Mouse (Mus musculus) lung, adult 2 months (tissue): ENCODE results near the gene Galk1. TPM values are rescaled to one million over a fixed set of nuclear protein-coding genes. Genes with fewer than 3 reads are reported as not detected.
A peak's percentile ranks its signal among the peaks of the same experiment; 100 is the strongest.

Source experiments
- DNase-seq: peaks from one replicate; pipeline ENCODE4 v3.0.0; 2022
- H3K4me1 ChIP-seq: fragments of 200-500 bp; 2 replicates; pipeline ENCODE4 v1.6.1; 2011; ENCODE audit warnings: low read length; ENCODE audit not compliant: control insufficient read depth, insufficient read depth
- H3K4me3 ChIP-seq: fragments of 200-500 bp; replicated peaks from 2 replicates; pipeline ENCODE3; 2011; ENCODE audit warnings: low read depth, mild to moderate bottlenecking, control low read depth, low read length; ENCODE audit errors: extremely low read depth
- CTCF ChIP-seq: fragments of 200-500 bp; IDR thresholded peaks from 2 replicates; pipeline ENCODE4 v1.5.1; 2011; ENCODE audit warnings: mild to moderate bottlenecking, low read length, control low read depth; ENCODE audit not compliant: insufficient read depth
- POLR2A ChIP-seq: fragments of 200-500 bp; IDR thresholded peaks from 2 replicates; pipeline ENCODE4 v1.6.1; 2011; ENCODE audit warnings: low read depth, mild to moderate bottlenecking, control low read depth, low read length, borderline replicate concordance; ENCODE audit errors: extremely low read depth
- WGBS: fragments of 180-500 bp; shearing (Covaris S2); methylation state at CpG from one replicate; pipeline ENCODE4 v1.1.7; 2018; 5-methylcytosine and 5-hydroxymethylcytosine counted together
- polyA plus RNA-seq: library from polyadenylated mRNA; depleted of rRNA; stranded (reverse); fragments of >200 nt; gene quantifications from 2 replicates; pipeline ENCODE4 v1.2.3, GENCODE M21; 2012

The Galk1 gene
- polyA plus RNA-seq, 1 experiment, result 49.5 TPM

DNA sequence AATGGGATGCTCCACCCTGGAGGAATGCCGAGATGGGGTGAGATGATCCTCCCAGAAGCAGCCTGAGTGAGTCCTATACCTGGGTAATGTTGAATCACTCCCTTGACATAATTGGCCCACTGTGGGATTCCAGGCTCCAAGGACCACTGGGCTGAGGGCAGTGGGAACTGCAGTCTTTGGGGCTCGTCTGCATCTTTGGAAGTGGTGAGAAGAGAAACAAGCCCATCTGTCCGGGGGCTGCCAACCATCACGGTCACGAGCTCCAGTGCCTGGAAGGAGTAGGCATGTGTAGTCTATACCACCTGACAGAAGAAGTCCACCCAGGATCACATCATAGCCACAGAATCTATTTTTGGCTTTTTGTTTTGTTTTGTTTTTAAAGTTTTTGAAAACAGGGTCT lies 1.6 kb downstream of the Galk1 start:
- TF ChIP-seq POLR2A (no peak), CTCF (no peak)
- 84% methylated on average over 5 of the region's 5 CpGs for WGBS

DNA sequence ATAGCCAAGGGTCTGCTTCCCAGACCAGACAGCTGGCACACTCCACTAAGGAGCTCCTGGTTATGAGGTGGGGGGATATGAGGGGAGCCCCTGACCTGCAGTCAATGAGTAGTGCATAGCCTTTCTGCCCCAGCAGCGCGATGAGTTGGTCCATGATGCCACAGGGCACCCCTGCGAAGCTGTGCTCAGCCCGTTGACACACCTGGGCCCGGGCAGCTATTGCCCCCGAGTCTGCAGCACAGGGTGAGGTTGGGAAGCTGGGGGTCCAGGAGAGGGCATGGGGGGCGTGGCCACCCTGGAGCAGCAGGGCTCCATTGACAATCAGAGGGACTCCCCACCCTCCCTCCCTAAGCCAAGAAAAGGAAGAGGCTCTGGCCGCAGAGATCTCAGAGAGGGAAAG lies 2.4 kb downstream of the Galk1 start:
- TF ChIP-seq CTCF (no peak), POLR2A (no peak)
- Histone ChIP-seq H3K4me1 (peaks cover 9% of the 10 kb centered on the region; the same call in 1 of the 2 replicates), H3K4me3 (no peak overlapping the region)
- 91% methylated on average over 8 of the region's 8 CpGs for WGBS
- no peak for DNase-seq

More for the DNA sequence above, 1.6 kb downstream of the Galk1 start:
- peaks cover 5% of the 10 kb centered on the region; the same call in 1 of the 2 replicates for H3K4me1 ChIP-seq
- DNase-seq, result no peak
- H3K4me3 ChIP-seq, result no peak overlapping the region

DNA sequence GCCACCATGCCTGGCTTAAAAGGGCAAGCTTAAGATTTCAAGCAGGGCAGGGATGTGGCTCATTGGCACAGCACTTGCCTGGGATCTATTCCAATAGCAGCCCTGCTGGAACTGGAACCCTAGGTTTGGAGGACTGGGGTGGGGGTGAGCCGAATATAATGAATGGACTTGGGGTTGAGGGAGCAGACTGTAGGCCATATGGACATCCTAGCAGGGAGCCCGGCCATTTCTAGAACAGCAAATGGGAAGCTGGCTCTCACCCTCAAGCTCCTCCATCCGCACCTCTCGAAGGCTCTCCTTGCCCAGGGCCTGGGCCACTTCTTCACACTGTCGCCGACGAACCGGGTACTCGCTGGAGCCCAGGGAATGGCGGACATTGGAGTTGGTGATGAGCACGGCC lies 2.9 kb downstream of the Galk1 start:
- Histone ChIP-seq H3K4me3 (no peak overlapping the region), H3K4me1 (peaks cover 10% of the 10 kb centered on the region; the same call in 1 of the 2 replicates)
- TF ChIP-seq POLR2A (no peak), CTCF (no peak)
- 96% methylated on average over 11 of the region's 11 CpGs for WGBS
- no peak for DNase-seq

DNA sequence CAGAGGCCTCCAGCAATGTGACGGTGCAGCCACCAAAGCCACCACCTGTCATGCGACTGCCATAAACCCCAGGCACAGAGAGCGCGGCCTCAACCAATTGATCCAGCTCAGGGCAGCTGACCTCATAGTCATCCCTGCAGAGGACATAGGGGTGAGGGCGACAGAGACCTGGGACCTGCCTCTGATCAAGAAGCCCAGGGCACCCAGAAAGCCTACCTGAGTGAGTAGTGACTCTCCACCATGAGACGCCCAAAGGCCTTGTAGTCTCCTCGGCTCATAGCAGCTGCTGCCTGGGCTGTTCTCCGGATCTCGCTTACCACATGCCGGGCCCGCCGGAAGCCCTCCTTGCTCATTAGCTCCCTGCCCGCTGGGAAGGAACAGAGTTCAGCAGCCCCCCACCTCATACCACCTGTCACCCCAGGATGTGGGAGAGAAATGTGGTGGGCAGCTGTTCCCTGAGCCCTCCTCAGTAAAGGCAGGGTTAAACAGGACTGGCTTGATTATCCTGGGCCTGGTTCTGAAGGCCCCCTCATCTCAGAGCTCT lies 3.6 kb downstream of the Galk1 start:
- H3K4me1 ChIP-seq, result peaks cover 10% of the 10 kb centered on the region; the same call in 1 of the 2 replicates
- no peak for DNase-seq
- TF ChIP-seq CTCF (no peak), POLR2A (no peak)
- 94% methylated on average over 13 of the region's 13 CpGs for WGBS
- no peak overlapping the region for H3K4me3 ChIP-seq

DNA sequence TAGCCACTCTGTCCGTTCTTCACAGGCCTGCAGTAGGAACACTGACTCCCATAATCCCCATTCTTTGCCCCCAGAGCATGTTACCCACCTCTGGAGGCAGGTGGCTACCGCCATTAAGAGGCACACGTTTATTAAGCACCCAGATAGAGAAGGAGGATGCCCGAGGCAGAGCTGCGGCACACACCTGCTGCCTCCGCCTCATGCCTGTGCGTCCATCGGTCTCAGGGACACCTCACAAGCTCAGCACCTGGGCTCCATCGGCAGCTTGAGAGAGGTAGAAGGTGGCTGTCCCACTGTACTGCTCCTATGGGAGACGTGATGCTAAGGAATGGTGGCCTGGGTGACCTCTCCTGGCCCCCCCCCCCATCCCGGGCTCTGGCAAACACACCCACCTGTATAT lies 4.1 kb downstream of the Galk1 start:
- Histone ChIP-seq H3K4me3 (no peak overlapping the region), H3K4me1 (peaks cover 10% of the 10 kb centered on the region; the same call in 1 of the 2 replicates)
- TF ChIP-seq CTCF, result no peak
- TF ChIP-seq POLR2A, result no peak
- no peak for DNase-seq
- WGBS, result 88% methylated on average over 11 of the region's 11 CpGs

DNA sequence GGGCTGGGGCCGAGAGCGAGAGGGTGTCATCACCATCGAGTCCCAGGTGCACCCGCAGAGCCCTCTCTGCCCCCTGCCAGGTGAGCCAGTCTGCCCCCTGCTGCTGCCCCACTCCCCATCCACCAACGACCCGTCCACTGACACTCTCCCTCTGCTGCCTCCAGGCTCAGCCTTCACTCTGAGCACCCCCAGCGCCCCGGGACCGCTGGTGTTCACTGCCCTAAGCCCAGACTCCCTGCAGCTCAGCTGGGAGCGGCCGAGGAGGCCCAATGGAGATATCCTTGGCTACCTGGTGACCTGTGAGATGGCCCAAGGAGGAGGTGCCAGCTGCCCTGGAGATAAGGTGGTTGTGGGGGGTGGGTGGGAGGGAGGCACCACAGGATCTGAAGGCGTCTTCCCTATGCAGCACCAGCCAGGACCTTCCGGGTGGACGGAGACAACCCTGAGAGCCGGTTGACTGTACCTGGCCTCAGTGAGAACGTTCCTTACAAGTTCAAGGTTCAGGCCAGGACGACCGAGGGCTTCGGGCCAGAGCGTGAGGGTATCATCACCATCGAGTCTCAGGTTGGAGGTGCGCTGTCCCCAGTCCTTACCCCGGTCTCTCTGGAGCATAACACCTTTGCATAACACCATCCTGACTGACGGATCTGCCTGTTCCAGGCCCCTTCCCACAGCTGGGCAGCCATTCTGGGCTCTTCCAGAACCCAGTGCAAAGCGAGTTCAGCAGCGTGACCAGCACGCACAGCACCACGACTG lies 5.2 kb downstream of the Galk1 start:
- WGBS, result 88% methylated on average over 28 of the region's 28 CpGs
- peaks cover 7% of the 10 kb centered on the region; the same call in 1 of the 2 replicates for H3K4me1 ChIP-seq
- H3K4me3 ChIP-seq, result no peak overlapping the region
- no peak for DNase-seq
- no peak for TF ChIP-seq CTCF
- TF ChIP-seq POLR2A, result no peak

DNA sequence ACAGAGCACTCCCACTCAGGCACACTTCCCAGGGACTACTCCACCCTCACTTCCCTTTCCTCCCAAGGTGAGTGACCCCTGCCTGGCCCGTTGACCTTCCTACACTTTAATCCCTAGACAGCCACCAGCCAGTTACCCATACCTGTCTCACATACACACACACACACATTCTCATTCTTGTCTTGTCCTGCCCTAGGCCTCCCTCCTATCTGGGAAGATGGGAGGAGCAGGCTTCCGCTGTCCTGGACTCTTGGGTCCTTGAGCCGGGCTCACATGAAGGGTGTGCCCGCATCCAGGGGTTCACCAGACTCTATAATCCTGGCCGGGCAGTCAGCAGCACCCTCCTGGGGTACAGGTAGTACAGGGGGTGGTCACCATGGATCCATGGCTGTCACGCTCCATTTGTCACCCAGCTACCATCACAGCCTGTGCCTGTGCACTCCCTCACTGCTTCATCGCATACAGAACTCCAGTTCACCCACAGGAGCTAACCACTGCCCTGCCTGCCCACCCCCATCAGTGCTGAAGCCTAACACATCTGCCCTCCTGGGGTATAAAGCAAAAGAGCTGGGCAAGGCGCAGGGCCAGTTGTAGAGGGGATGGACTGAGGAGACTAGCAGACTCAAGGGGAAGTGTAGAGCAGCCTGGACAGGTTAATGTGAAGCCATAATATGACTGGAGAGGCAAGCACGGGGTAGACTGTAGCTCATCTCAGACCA lies 6.7 kb downstream of the Galk1 start:
- Histone ChIP-seq H3K4me1 (peaks cover 5% of the 10 kb centered on the region; the same call in 1 of the 2 replicates), H3K4me3 (no peak overlapping the region)
- WGBS, result 71% methylated on average over 9 of the region's 9 CpGs
- no peak for DNase-seq
- no peak for TF ChIP-seq POLR2A
- no peak for TF ChIP-seq CTCF

DNA sequence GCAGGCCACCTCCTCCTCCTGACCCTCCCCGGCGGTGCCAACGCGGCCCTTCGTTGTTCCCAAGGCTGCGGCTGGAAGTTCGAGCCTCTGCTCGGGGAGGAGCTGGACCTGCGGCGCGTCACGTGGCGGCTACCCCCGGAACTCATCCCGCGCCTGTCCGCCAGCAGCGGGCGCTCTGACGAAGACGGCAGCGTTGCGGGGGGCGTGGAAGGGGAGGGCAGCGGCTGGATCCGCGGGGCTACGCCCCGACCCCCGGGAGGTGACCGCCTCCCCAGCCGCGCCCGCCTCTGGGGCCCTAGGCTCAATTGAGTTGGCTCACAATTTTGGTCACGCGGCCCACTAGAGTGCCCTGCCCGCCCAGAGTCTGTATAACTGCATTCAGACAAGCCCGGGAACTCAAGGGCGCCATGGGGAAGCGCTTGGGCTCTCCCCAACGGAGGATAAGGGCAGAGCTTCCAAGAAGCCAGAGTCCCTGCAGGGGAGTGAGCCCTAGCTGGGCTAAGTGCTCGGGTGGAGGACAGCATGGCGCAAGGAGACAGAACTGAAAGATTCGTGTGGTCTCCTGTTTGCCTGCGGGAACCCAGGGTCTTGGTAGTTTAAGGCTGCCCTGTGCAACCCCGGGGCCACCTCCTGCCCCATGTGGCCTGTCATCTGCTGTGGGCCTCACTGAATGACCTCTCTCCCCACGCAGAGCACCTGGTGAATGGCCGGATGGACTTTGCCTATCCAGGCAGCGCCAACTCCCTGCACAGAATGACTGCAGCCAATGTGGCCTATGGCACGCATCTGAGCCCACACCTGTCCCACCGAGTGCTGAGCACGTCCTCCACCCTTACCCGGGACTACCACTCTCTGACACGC lies 7.4 kb downstream of the Galk1 start:
- TF ChIP-seq POLR2A, result peak; percentile 53; the same call in 1 of the 2 replicates
- TF ChIP-seq CTCF, result no peak
- WGBS, result 6% methylated on average over 54 of the region's 54 CpGs
- H3K4me1 ChIP-seq, result peaks cover 5% of the 10 kb centered on the region; the same call in 1 of the 2 replicates
- DNase-seq, result peak; percentile 80
- H3K4me3 ChIP-seq, result peak overlapping the region; percentile 49

DNA sequence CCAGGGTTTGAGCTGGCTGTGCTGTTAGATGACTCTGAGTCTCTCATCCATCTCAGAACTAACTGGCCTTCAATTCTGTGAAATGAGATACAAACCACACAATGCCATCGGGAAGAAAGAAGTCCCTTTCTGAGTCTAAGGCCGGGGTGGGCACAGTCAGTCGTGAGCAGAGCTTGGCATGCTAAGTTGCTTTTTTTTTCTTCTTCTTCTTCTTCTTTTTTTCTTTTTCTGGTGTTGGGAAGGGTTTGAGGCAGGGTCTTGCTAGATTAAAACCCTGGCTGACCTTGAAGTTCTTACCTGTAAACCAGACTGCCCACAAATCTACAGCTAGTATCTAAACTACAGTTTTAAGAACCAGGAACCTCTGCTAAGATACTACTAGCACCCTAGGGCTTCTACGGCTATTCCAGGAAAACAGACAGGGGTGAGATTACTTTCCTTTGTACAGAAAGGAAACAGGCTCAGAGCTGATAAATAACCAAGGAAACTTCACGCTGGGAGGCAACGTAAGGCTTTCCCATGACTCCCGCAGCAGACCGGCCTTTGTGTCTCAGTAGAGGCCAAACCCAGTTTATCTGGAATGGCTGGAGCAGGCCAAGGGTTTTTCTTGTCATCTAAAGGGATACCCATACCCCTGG lies 8.2 kb downstream of the Galk1 start:
- H3K4me1 ChIP-seq, result peaks cover 5% of the 10 kb centered on the region; the same call in 1 of the 2 replicates
- TF ChIP-seq CTCF, result no peak
- no peak for TF ChIP-seq POLR2A
- WGBS, result 27% methylated on average over 8 of the region's 8 CpGs
- no peak for DNase-seq
- peak overlapping the region; percentile 15 for H3K4me3 ChIP-seq
